Mouse (Mus musculus): ENCODE data around the gene Naaladl2. TPM values are rescaled to one million over a fixed set of nuclear protein-coding genes. Genes with fewer than 3 reads are reported as not detected.

Naaladl2 gene
- polyA plus RNA-seq, 1 experiment, result 0.38 TPM

- Histone ChIP-seq H3K4me1 (ENCODE audit: control insufficient read depth, insufficient read depth, low read length) (no peaks in the 10 kb centered on the region), H3K27ac (ENCODE audit: insufficient read depth, low read depth, low read length) (no peak overlapping the region), H3K4me3 (ENCODE audit: insufficient read depth, low read depth, low read length) (no peak overlapping the region), H3K36me3 (ENCODE audit: control insufficient read depth, insufficient read depth, low read length) (no peaks in the 10 kb centered on the region), H3K27me3 (replicated peaks; ENCODE audit: control insufficient read depth, insufficient read depth, low read length) (no peaks in the 10 kb centered on the region)
- 57% methylated on average over 1 of the region's 1 CpGs for WGBS
- TF ChIP-seq CTCF (conservative IDR thresholded peaks at IDR 0.05; ENCODE audit: insufficient read depth, insufficient read length, low read depth, low read length), result no peak
- no peak for TF ChIP-seq POLR2A (IDR thresholded peaks at IDR 0.05; ENCODE audit: low read depth, low read length)
- DNase-seq, result no peak
Measured at GRCm38 (mm10) chr3:23857275-23857674, 1286.8 kb downstream of the Naaladl2 start.

DNA sequence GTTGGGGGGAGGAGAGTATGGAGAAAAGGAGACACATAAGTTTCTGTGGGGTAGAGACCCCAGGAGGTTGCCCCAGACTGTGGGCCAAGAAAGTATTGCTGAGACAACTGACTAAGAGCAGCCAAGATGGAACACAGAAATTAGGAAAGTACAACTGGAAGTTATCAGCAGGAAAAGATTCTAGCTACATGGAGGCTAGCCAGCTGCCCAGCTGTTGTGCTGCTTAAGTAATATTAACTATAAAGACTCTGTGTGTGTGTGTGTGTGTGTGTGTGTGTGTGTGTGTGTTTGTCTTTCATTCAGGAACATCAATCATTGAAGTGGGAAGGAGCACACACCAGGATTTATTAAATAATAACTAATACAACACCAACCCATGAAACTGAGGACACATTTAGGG lies 1326.5 kb downstream of the Naaladl2 start:
- TF ChIP-seq CTCF (conservative IDR thresholded peaks at IDR 0.05; ENCODE audit: insufficient read depth, insufficient read length, low read depth, low read length) (no peak), POLR2A (IDR thresholded peaks at IDR 0.05; ENCODE audit: low read depth, low read length) (no peak)
- DNase-seq, result no peak
- no peaks in the 10 kb centered on the region for H3K27me3 ChIP-seq (replicated peaks; ENCODE audit: control insufficient read depth, insufficient read depth, low read length)

DNA sequence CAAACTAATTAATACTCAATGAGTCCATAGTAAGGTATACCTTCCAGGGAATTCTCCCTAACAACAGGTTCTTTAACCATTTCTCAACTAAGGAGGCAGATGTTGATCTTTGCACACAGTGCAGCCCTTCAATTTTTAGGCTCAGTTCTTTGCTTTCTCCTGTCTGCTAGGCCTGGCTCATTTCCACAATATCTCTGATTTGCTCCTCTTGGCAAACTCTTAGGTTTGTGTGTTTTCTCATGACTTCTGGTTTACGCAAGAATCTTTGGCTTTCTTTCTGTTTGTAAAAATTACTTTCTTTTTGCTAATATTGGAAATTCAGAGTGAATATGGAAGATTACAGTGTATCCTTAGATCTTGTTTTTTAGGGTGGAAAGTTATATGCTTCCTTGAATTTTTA lies 1385.3 kb downstream of the Naaladl2 start:
- WGBS, result 87% methylated on average over 1 of the region's 1 CpGs
- peak; percentile 2 for DNase-seq
- Histone ChIP-seq H3K4me3 (ENCODE audit: insufficient read depth, low read depth, low read length) (no peak overlapping the region), H3K27me3 (replicated peaks; ENCODE audit: control insufficient read depth, insufficient read depth, low read length) (no peaks in the 10 kb centered on the region), H3K36me3 (ENCODE audit: control insufficient read depth, insufficient read depth, low read length) (no peaks in the 10 kb centered on the region), H3K4me1 (ENCODE audit: control insufficient read depth, insufficient read depth, low read length) (no peaks in the 10 kb centered on the region), H3K27ac (ENCODE audit: insufficient read depth, low read depth, low read length) (no peak overlapping the region)
- TF ChIP-seq POLR2A (IDR thresholded peaks at IDR 0.05; ENCODE audit: low read depth, low read length), result no peak
- TF ChIP-seq CTCF (conservative IDR thresholded peaks at IDR 0.05; ENCODE audit: insufficient read depth, insufficient read length, low read depth, low read length), result no peak

More for the DNA sequence above, 1326.5 kb downstream of the Naaladl2 start:
- H3K4me1 ChIP-seq (ENCODE audit: control insufficient read depth, insufficient read depth, low read length), result no peaks in the 10 kb centered on the region
- no peak overlapping the region for H3K4me3 ChIP-seq (ENCODE audit: insufficient read depth, low read depth, low read length)
- H3K27ac ChIP-seq (ENCODE audit: insufficient read depth, low read depth, low read length), result no peak overlapping the region
- no peaks in the 10 kb centered on the region for H3K36me3 ChIP-seq (ENCODE audit: control insufficient read depth, insufficient read depth, low read length)

Measured in kidney, adult 2 months (tissue).